Mouse (Mus musculus) gastrocnemius, adult 2 months (tissue): ENCODE measurements at regions not wholly inside any gene's neighbourhood (a gene's known extent, or its start where the extent isn't known, plus 50 kb on each side); places are given as distances from the start of the nearest gene placed in this dataset.

Source experiments
- DNase-seq: peaks from one replicate; pipeline ENCODE4 v3.0.0; 2022
- H3K27ac ChIP-seq: fragments of 200-600 bp; 2 replicates; pipeline ENCODE4 v1.8.1; 2022; ENCODE audit warnings: mild to moderate bottlenecking
- H3K4me3 ChIP-seq: fragments of 200-600 bp; 2 replicates; pipeline ENCODE4 v1.8.1; 2022; ENCODE audit warnings: mild to moderate bottlenecking, moderate library complexity
- CTCF ChIP-seq: fragments of 200-600 bp; IDR thresholded peaks from 2 replicates; pipeline ENCODE4 v1.8.1; 2022; ENCODE audit warnings: antibody characterized with exemption, mild to moderate bottlenecking, moderate library complexity
- intact Hi-C: fragments of 180-260 bp; cut with DNase I; formaldehyde crosslinking; loops from one replicate; pipeline ENCODE4 v1.15.1; 2025

GRCm38 (mm10) chr17:87519454-87519853 lies 72.7 kb upstream of the Calm2 start:
- H3K27ac ChIP-seq: peak overlapping the region; percentile 10; the same call in 1 of the 2 replicates
- H3K4me3 ChIP-seq: no peak overlapping the region
- DNase-seq: no peak
- intact Hi-C loops: no loop called here
- no peak for TF ChIP-seq CTCF

GRCm38 (mm10) chr17:87520841-87521240 lies 74.1 kb upstream of the Calm2 start:
- no peak for TF ChIP-seq CTCF
- Histone ChIP-seq H3K27ac (no peak overlapping the region), H3K4me3 (no peak overlapping the region)
- no peak for DNase-seq
- intact Hi-C loops: loop anchor here (5.0 kb wide), 1 partner anchor 59 kb away; no protein-coding TSS in a partner anchor

- intact Hi-C loops: loop anchor here (5.0 kb wide), 1 partner anchor 59 kb away; no protein-coding TSS in a partner anchor
- DNase-seq: no peak
- Histone ChIP-seq H3K27ac (peak overlapping the region; percentile 80), H3K4me3 (peak overlapping the region; percentile 2; the same call in 1 of the 2 replicates)
- no peak for TF ChIP-seq CTCF
These were observed 75.0 kb upstream of the Calm2 start for GRCm38 (mm10) chr17:87521622-87522151.

- H3K4me3 ChIP-seq: no peak overlapping the region
- DNase-seq: no peak
- H3K27ac ChIP-seq: peak overlapping the region; percentile 80
- no peak for TF ChIP-seq CTCF
- intact Hi-C loops: loop anchor here (5.0 kb wide), 1 partner anchor 60 kb away; no protein-coding TSS in a partner anchor
These were observed 75.9 kb upstream of the Calm2 start for GRCm38 (mm10) chr17:87522500-87523091.

GRCm38 (mm10) chr17:87523643-87524042 lies 76.9 kb upstream of the Calm2 start:
- no peak for DNase-seq
- intact Hi-C loops: loop anchor here (5.0 kb wide), 1 partner anchor 61 kb away; no protein-coding TSS in a partner anchor
- no peak for TF ChIP-seq CTCF
- H3K4me3 ChIP-seq: no peak overlapping the region
- no peak overlapping the region; the same call in 1 of the 2 replicates for H3K27ac ChIP-seq

GRCm38 (mm10) chr17:87527174-87527573 lies 80.4 kb upstream of the Calm2 start:
- intact Hi-C loops: no loop called here
- no peak for TF ChIP-seq CTCF

GRCm38 (mm10) chr17:87530162-87530817 lies 83.6 kb upstream of the Calm2 start:
- Histone ChIP-seq H3K27ac (peak overlapping the region; percentile 92), H3K4me3 (peak overlapping the region; percentile 77)
- peak; percentile 99 for TF ChIP-seq CTCF
- DNase-seq: peak; percentile 94
- intact Hi-C loops: loop anchor here (2.0 kb wide), 1 partner anchor 83 kb away; the partner anchor contains the start of gene Calm2

More at GRCm38 (mm10) chr17:87527174-87527573, 80.4 kb upstream of the Calm2 start:
- DNase-seq: no peak
- H3K4me3 ChIP-seq: no peak overlapping the region
- H3K27ac ChIP-seq: no peak overlapping the region

- intact Hi-C loops: loop anchor here (2.0 kb wide), 1 partner anchor 84 kb away; the partner anchor contains the start of gene Calm2
- Histone ChIP-seq H3K4me3 (peak overlapping the region; percentile 77), H3K27ac (peak overlapping the region; percentile 92)
- no peak for TF ChIP-seq CTCF
- DNase-seq: no peak
These were observed 84.2 kb upstream of the Calm2 start for GRCm38 (mm10) chr17:87530818-87531410.

GRCm38 (mm10) chr17:87531411-87532157 lies 84.8 kb upstream of the Calm2 start:
- DNase-seq: peak; percentile 67
- intact Hi-C loops: loop anchor here (2.0 kb wide), 2 partner anchors 39 to 85 kb away; partner anchors contain the start of gene Calm2
- no peak for TF ChIP-seq CTCF
- H3K27ac ChIP-seq: peak overlapping the region; percentile 92
- H3K4me3 ChIP-seq: peak overlapping the region; percentile 77

- intact Hi-C loops: loop anchor here (2.0 kb wide), 1 partner anchor 39 kb away; no protein-coding TSS in a partner anchor
- no peak for DNase-seq
- Histone ChIP-seq H3K27ac (peak overlapping the region; percentile 92), H3K4me3 (peak overlapping the region; percentile 77)
- no peak for TF ChIP-seq CTCF
These were observed 85.4 kb upstream of the Calm2 start for GRCm38 (mm10) chr17:87532158-87532545.

- peak overlapping the region; percentile 92 for H3K27ac ChIP-seq
- intact Hi-C loops: loop anchor here (2.0 kb wide), 1 partner anchor 38 kb away; no protein-coding TSS in a partner anchor
- DNase-seq: no peak
- no peak for TF ChIP-seq CTCF
- H3K4me3 ChIP-seq: peak overlapping the region; percentile 77
These were observed 86.0 kb upstream of the Calm2 start for GRCm38 (mm10) chr17:87532762-87533161.

GRCm38 (mm10) chr17:87549568-87549967 lies 86.2 kb upstream of the Epcam start:
- H3K27ac ChIP-seq: peak overlapping the region; percentile 94
- DNase-seq: peak; percentile 80
- no peak for TF ChIP-seq CTCF
- H3K4me3 ChIP-seq: no peak overlapping the region
- intact Hi-C loops: no loop called here
